Mouse (Mus musculus) ES-E14 (cell line): ENCODE measurements at regions not wholly inside any gene's neighbourhood (a gene's known extent, or its start where the extent isn't known, plus 50 kb on each side); places are given as distances from the start of the nearest gene placed in this dataset.

ENCODE experiments used
- DNase-seq: peaks from one replicate; pipeline ENCODE4 v3.0.0-alpha.2; 2013; ENCODE audit warnings: low read depth, low spot score
- H3K27ac ChIP-seq: 2 replicates; pipeline ENCODE4 v1.5.1; 2012; ENCODE audit warnings: low read depth, mild to moderate bottlenecking, low read length, moderate library complexity, mixed read lengths; ENCODE audit not compliant: poor library complexity, insufficient read depth, severe bottlenecking
- H3K36me3 ChIP-seq: 2 replicates; pipeline ENCODE4 v1.6.1; 2012; ENCODE audit warnings: mild to moderate bottlenecking, low read length, moderate library complexity, mixed read lengths; ENCODE audit not compliant: control insufficient read depth, poor library complexity, insufficient read depth, severe bottlenecking
- H3K4me1 ChIP-seq, 2 experiments: fragments of 150-350 bp in 1 of 2; sonication (generic) in 1 of 2; 2 replicates each; pipeline ENCODE4 v1.6.1; 2012; ENCODE audit warnings: low read length in 2 of 2, mild to moderate bottlenecking in 1 of 2, mixed read lengths in 1 of 2; ENCODE audit not compliant: control insufficient read depth in 2 of 2, insufficient read depth in 2 of 2, poor library complexity in 1 of 2
- H3K4me3 ChIP-seq, 2 experiments: fragments of 150-350 bp in 1 of 2; sonication (generic) in 1 of 2; 2 replicates each; pipeline ENCODE4 v1.5.1; 2012; ENCODE audit warnings: low read length in 2 of 2, low read depth in 1 of 2, mild to moderate bottlenecking in 1 of 2, mixed read lengths in 1 of 2; ENCODE audit not compliant: insufficient read depth in 1 of 2, poor library complexity in 1 of 2, severe bottlenecking in 1 of 2
- H3K9ac ChIP-seq: 2 replicates; pipeline ENCODE4 v1.6.1; 2012; ENCODE audit warnings: low read depth, mild to moderate bottlenecking, low read length, mixed read lengths; ENCODE audit not compliant: poor library complexity, insufficient read depth, severe bottlenecking
- H3K9me3 ChIP-seq: fragments of 150-350 bp; sonication (generic); 2 replicates; pipeline ENCODE4 v1.6.1; 2012; ENCODE audit warnings: low read depth, mild to moderate bottlenecking, low read length; ENCODE audit not compliant: control insufficient read depth, insufficient read depth
- CHD2 ChIP-seq: IDR thresholded peaks from 2 replicates; pipeline ENCODE4 v1.6.1; 2014; ENCODE audit warnings: mild to moderate bottlenecking, low read depth, low read length, inconsistent platforms
- HCFC1 ChIP-seq: IDR thresholded peaks from 2 replicates; pipeline ENCODE4 v1.6.1; 2012; ENCODE audit warnings: low read length, inconsistent platforms, borderline replicate concordance; ENCODE audit not compliant: insufficient read depth
- MAFK ChIP-seq: IDR thresholded peaks from 2 replicates; pipeline ENCODE4 v1.6.1; 2014; ENCODE audit warnings: mild to moderate bottlenecking, low read depth, low read length, inconsistent platforms; ENCODE audit not compliant: insufficient read depth
- ZC3H11A ChIP-seq: IDR thresholded peaks from 2 replicates; pipeline ENCODE4 v1.6.1; 2012; ENCODE audit warnings: low read depth, mild to moderate bottlenecking, inconsistent platforms, low read length, borderline replicate concordance
- ZNF384 ChIP-seq: IDR thresholded peaks from 2 replicates; pipeline ENCODE4 v1.6.1; 2012; ENCODE audit warnings: low read depth, low read length, inconsistent platforms
- in situ Hi-C, 2 experiments: fragments of 600-800 bp; cut with MboI; formaldehyde crosslinking; loops; one replicate each; pipeline ENCODE4 v1.15.1; 2025; ENCODE audit warnings: low sequenced_read_pairs in 2 of 2, inconsistent platforms in 1 of 2; ENCODE audit not compliant: unreplicated experiment in 2 of 2

DNA sequence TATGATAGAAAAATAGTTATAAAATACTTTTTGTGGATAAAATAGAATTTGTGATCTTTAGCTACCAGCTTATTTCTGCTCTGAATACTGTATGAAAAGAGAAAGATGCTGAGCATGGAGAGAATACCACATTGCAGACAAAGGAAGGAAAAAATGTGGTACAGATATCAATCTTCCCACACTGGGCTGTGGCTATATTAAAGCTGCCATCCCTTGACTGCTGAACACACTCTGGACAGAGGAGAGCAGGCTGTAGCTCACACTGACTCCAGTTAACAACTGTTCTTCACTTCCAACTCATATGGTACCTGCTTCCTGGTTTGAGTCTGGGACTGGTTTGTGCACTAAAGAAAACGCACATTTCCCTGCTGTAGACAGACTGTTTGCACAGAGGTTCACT lies 76.7 kb upstream of the Try4 start:
- no peak overlapping the region for H3K4me3 ChIP-seq
- no peak overlapping the region for H3K9ac ChIP-seq
- no peaks in the 10 kb centered on the region for H3K4me1 ChIP-seq
- H3K9me3 ChIP-seq: no peaks in the 10 kb centered on the region
- TF ChIP-seq CHD2: no peak
- DNase-seq: no peak
- in situ Hi-C loops: no loop called here
- H3K27ac ChIP-seq: no peak overlapping the region
- no peaks in the 10 kb centered on the region for H3K36me3 ChIP-seq

DNA sequence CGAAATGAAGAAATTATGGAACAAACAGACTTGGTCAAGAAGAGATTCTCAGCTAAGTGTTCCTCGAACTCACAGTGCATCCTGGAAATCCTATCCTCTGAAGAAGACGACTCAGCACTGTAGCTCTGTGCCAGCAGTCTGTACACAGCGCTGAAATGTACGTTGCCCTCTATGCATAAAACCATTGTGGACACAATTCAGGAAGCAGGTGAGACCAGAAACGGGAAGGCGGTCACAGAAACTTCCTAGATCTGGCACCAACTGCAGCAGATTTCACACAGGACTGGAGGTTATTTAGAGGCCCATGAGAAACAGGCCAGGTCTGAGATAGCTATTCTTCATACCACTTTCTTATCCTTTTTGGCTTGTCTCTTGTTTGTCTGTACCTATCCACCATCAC lies 83.7 kb upstream of the Try4 start:
- TF ChIP-seq ZC3H11A (no peak), HCFC1 (no peak), CHD2 (no peak)
- in situ Hi-C loops: no loop called here
- Histone ChIP-seq H3K4me3 (no peak overlapping the region), H3K27ac (no peak overlapping the region), H3K4me1 (no peaks in the 10 kb centered on the region), H3K9ac (no peak overlapping the region), H3K36me3 (no peaks in the 10 kb centered on the region), H3K9me3 (no peaks in the 10 kb centered on the region)
- no peak for DNase-seq

DNA sequence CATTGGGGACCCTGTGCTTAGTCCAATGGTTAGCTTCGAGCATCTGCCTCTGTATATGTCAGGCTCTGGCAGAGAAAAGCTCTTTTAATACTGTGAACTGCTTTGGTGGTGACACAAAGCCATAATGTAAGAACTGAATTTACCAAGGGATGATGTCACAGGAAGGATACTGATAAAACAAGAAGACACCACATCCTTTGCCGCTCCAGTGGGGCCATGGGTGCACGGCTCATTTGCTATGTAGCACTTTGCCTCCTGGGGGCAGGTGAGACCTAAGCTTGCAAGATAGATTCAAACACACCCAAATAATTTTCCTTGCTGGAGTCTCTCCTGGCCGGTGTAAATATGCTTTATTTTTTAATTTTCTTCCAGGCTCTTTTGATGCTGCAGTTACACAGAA lies 86.2 kb upstream of the Try4 start:
- TF ChIP-seq ZNF384 (no peak), ZC3H11A (no peak), HCFC1 (no peak), CHD2 (no peak), MAFK (no peak)
- Histone ChIP-seq H3K9me3 (no peaks in the 10 kb centered on the region), H3K4me1 (no peaks in the 10 kb centered on the region), H3K9ac (no peak overlapping the region), H3K36me3 (no peaks in the 10 kb centered on the region), H3K27ac (no peak overlapping the region), H3K4me3 (no peak overlapping the region)
- no peak for DNase-seq
- in situ Hi-C loops: no loop called here

DNA sequence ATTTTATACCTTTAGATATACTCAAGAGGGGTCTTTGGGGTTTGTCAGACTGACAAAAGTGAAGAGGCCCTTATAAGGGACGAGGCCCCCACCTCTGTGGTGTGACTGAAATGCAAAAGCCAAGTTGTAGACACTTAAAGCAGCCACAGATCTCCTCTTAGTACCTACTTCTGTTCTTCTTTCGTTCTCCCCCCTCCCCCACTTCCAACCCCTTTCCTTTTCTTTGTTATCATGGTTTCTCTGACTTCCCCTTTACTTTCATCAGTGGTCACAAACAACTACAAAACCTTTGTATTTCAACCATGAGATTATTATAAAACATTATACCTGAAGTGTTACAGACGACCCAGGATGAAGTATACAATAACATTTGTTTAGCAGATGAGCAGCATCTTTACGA lies 96.2 kb upstream of the Try4 start:
- no peaks in the 10 kb centered on the region for H3K4me1 ChIP-seq
- H3K27ac ChIP-seq: no peak overlapping the region
- H3K4me3 ChIP-seq: no peak overlapping the region
- no peak for DNase-seq
- H3K9me3 ChIP-seq: no peaks in the 10 kb centered on the region
- H3K36me3 ChIP-seq: no peaks in the 10 kb centered on the region
- TF ChIP-seq MAFK (no peak), CHD2 (no peak), HCFC1 (no peak), ZC3H11A (no peak), ZNF384 (no peak)
- in situ Hi-C loops: no loop called here
- no peak overlapping the region for H3K9ac ChIP-seq

DNA sequence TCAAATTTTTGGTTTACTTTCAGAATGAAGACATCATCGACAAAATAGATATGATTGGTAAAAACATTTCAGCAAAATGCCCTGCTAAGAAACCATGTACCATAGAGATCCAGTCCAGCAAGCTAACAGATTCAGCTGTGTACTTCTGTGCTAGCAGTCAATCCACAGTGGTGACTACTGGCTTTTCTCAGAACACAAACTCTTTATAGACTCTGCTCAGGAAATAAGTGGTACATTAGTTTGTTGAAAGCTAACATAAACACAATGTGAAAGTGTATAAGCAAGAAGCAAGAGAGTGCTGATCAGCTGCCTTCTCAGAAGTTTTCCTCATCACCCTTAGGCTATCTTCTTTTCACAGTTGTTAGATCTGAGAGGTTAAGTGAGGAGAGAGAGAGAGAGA lies 99.2 kb upstream of the Try4 start:
- in situ Hi-C loops: no loop called here
- H3K9ac ChIP-seq: no peak overlapping the region
- no peaks in the 10 kb centered on the region for H3K36me3 ChIP-seq
- H3K4me1 ChIP-seq: no peaks in the 10 kb centered on the region
- no peaks in the 10 kb centered on the region for H3K9me3 ChIP-seq
- no peak overlapping the region for H3K27ac ChIP-seq
- no peak overlapping the region for H3K4me3 ChIP-seq
- TF ChIP-seq ZNF384: no peak
- TF ChIP-seq ZC3H11A: no peak
- no peak for TF ChIP-seq CHD2
- no peak for TF ChIP-seq HCFC1
- TF ChIP-seq MAFK: no peak
- no peak for DNase-seq
